ENCODE assay signal across 23 mouse cellular contexts in genomic region chr7:98857094-98857493, GRCm38 (mm10). TPM values are rescaled to one million over a fixed set of nuclear protein-coding genes. Genes with fewer than 3 reads are reported as not detected.
DNase-seq lines count a peak whose midpoint lies in the region; ATAC-seq lines count a peak whose summit lies in the region.
"Had no signal": no experiment of that assay in that cellular context is flagged by ENCODE, and none has a peak within 500 bp of the region (broad histone marks: within the 10 kb centered on the region; RNA-seq: fewer than 3 reads in every experiment).

No protein-coding gene starts in this region.

- H3K36me3 ChIP-seq in heart, embryonic 15.5 days = no peaks in the 10 kb centered on the region
- peaks cover 7% of the 10 kb centered on the region; the same call in 1 of the 2 replicates for H3K36me3 ChIP-seq in kidney, embryonic 15.5 days
- 0 out of 2 replicates have a peak, but pooled peaks cover 3% of the 10 kb centered on the region for H3K36me3 ChIP-seq in kidney, embryonic 14.5 days (ENCODE audit: control insufficient read depth, insufficient read depth, low read length)
- H3K36me3 ChIP-seq in embryonic facial prominence, embryonic 10.5 days (replicated peaks) = no peaks in the 10 kb centered on the region
- H3K36me3 ChIP-seq in limb, embryonic 12.5 days = peaks cover 19% of the 10 kb centered on the region
- H3K36me3 ChIP-seq: hindbrain, embryonic 15.5 days; liver, embryonic 15.5 days; neural tube, embryonic 15.5 days had no signal

- no peak overlapping the region for H3K4me3 ChIP-seq in heart, embryonic 15.5 days
- H3K4me3 ChIP-seq in kidney, embryonic 15.5 days (replicated peaks) = no peak overlapping the region
- no peak overlapping the region for H3K4me3 ChIP-seq in kidney, embryonic 14.5 days (ENCODE audit: low read length)
- H3K4me3 ChIP-seq in embryonic facial prominence, embryonic 10.5 days = no peak overlapping the region
- no peak overlapping the region for H3K4me3 ChIP-seq in limb, embryonic 12.5 days (replicated peaks)
- H3K4me3 ChIP-seq: hindbrain, embryonic 15.5 days; layer of hippocampus, adult 2 months; liver, embryonic 15.5 days; neural tube, embryonic 15.5 days had no signal

- no peak overlapping the region for H3K9ac ChIP-seq in heart, embryonic 15.5 days
- 0 out of 2 replicates have a peak overlapping the region, but pooled peaks have one; percentile 3 for H3K9ac ChIP-seq in kidney, embryonic 15.5 days
- no peak overlapping the region for H3K9ac ChIP-seq in kidney, embryonic 14.5 days (ENCODE audit: low read depth, low read length)
- no peak overlapping the region for H3K9ac ChIP-seq in limb, embryonic 12.5 days (replicated peaks)
- H3K9ac ChIP-seq: hindbrain, embryonic 15.5 days; liver, embryonic 15.5 days; neural tube, embryonic 15.5 days had no signal

- H3K9me3 ChIP-seq in heart, embryonic 15.5 days (replicated peaks) = no peaks in the 10 kb centered on the region
- no peaks in the 10 kb centered on the region for H3K9me3 ChIP-seq in kidney, embryonic 15.5 days (replicated peaks)
- no peaks in the 10 kb centered on the region for H3K9me3 ChIP-seq in kidney, embryonic 14.5 days (ENCODE audit: control insufficient read depth, low read length)
- no peaks in the 10 kb centered on the region for H3K9me3 ChIP-seq in embryonic facial prominence, embryonic 10.5 days
- no peaks in the 10 kb centered on the region for H3K9me3 ChIP-seq in limb, embryonic 12.5 days
- H3K9me3 ChIP-seq: hindbrain, embryonic 15.5 days; liver, embryonic 15.5 days; neural tube, embryonic 15.5 days had no signal

- H3K27ac ChIP-seq in heart, embryonic 15.5 days = peak overlapping the region; percentile 63
- H3K27ac ChIP-seq in kidney, embryonic 15.5 days = no peak overlapping the region
- no peak overlapping the region for H3K27ac ChIP-seq in kidney, embryonic 14.5 days (ENCODE audit: low read depth, low read length)
- 0 out of 2 replicates have a peak overlapping the region, but pooled peaks have one; percentile 14 for H3K27ac ChIP-seq in embryonic facial prominence, embryonic 10.5 days (replicated peaks)
- H3K27ac ChIP-seq in limb, embryonic 12.5 days = peak overlapping the region; percentile 18; the same call in 1 of the 2 replicates
- H3K27ac ChIP-seq: hindbrain, embryonic 15.5 days; layer of hippocampus, adult 2 months; liver, embryonic 15.5 days; neural tube, embryonic 15.5 days had no signal

- DNase-seq in heart, postnatal 4 days = no peak
- DNase-seq in embryonic facial prominence, embryonic 10.5 days (ENCODE audit: low spot score) = no peak
- no peak for DNase-seq in adrenal gland, postnatal 36 days
- DNase-seq: adrenal gland, adult 8-10 months; cerebellum, adult 9-11 months; kidney, adult 18-20 months; kidney, postnatal 14 days; layer of hippocampus, postnatal 36 days; lung, postnatal 10 days; right cerebral cortex, postnatal 14 days; spleen, adult 18-20 months; thymus, postnatal 25 days had no signal

- 26% methylated on average over 3 of the region's 3 CpGs for WGBS in heart, embryonic 15.5 days
- 33% methylated on average over 3 of the region's 3 CpGs for WGBS in kidney, embryonic 15.5 days
- 40% methylated on average over 3 of the region's 3 CpGs for WGBS in kidney, embryonic 14.5 days
- WGBS in embryonic facial prominence, embryonic 10.5 days = 71% methylated on average over 3 of the region's 3 CpGs
- 64% methylated on average over 3 of the region's 3 CpGs for WGBS in limb, embryonic 12.5 days

- peaks cover 51% of the 10 kb centered on the region for H3K4me1 ChIP-seq in heart, embryonic 15.5 days (replicated peaks)
- peaks cover 27% of the 10 kb centered on the region for H3K4me1 ChIP-seq in kidney, embryonic 15.5 days
- peaks cover 17% of the 10 kb centered on the region for H3K4me1 ChIP-seq in kidney, embryonic 14.5 days (ENCODE audit: control insufficient read depth, insufficient read depth, low read length)
- peaks cover 46% of the 10 kb centered on the region for H3K4me1 ChIP-seq in embryonic facial prominence, embryonic 10.5 days
- H3K4me1 ChIP-seq in limb, embryonic 12.5 days (replicated peaks) = peaks cover 48% of the 10 kb centered on the region
- H3K4me1 ChIP-seq: liver, embryonic 15.5 days; neural tube, embryonic 15.5 days had no signal

- H3K4me2 ChIP-seq in heart, embryonic 15.5 days = no peak overlapping the region
- H3K4me2 ChIP-seq in kidney, embryonic 15.5 days = no peak overlapping the region
- no peak overlapping the region for H3K4me2 ChIP-seq in kidney, embryonic 14.5 days (replicated peaks; ENCODE audit: low read depth, low read length)
- no peak overlapping the region for H3K4me2 ChIP-seq in limb, embryonic 12.5 days
- H3K4me2 ChIP-seq: hindbrain, embryonic 15.5 days; liver, embryonic 15.5 days; neural tube, embryonic 15.5 days had no signal

- H3K27me3 ChIP-seq in heart, embryonic 15.5 days = no peaks in the 10 kb centered on the region
- no peaks in the 10 kb centered on the region for H3K27me3 ChIP-seq in kidney, embryonic 15.5 days
- H3K27me3 ChIP-seq in kidney, embryonic 14.5 days (ENCODE audit: control insufficient read depth, insufficient read depth, low read length) = no peaks in the 10 kb centered on the region
- H3K27me3 ChIP-seq in embryonic facial prominence, embryonic 10.5 days (replicated peaks; ENCODE audit: low read depth, poor library complexity, severe bottlenecking) = peaks cover 32% of the 10 kb centered on the region
- peaks cover 21% of the 10 kb centered on the region for H3K27me3 ChIP-seq in limb, embryonic 12.5 days
- H3K27me3 ChIP-seq: hindbrain, embryonic 15.5 days; liver, embryonic 15.5 days; neural tube, embryonic 15.5 days; Patski had no signal

- ATAC-seq in heart, embryonic 15.5 days (replicated peaks; ENCODE audit: insufficient number of reproducible peaks, insufficient read depth, low FRiP score, low read depth) = peak; percentile 43; the same call in 1 of the 2 replicates
- no peak for ATAC-seq in kidney, embryonic 15.5 days (replicated peaks; ENCODE audit: low FRiP score)
- no peak for ATAC-seq in kidney, embryonic 14.5 days (ENCODE audit: low FRiP score, low TSS enrichment)
- ATAC-seq in limb, embryonic 12.5 days (ENCODE audit: insufficient number of reproducible peaks, insufficient read depth, low FRiP score, low TSS enrichment, low read depth) = no peak
- ATAC-seq: forebrain, embryonic 16.5 days; midbrain, embryonic 16.5 days; Patski had no signal

RNA-seq across cellular contexts. Expression of gene Wnt11, which starts 22.2 kb away (rescaled TPM):
- 7.0 and 12.5 TPM in 2 replicates for polyA plus RNA-seq in heart, embryonic 15.5 days (2015; fragmentation: Nextera tagmentation; extraction: Ambion mirVana)
- 1 to 10 TPM; 4.4 to 5.7 TPM for total RNA-seq in heart, postnatal 4 days (2021)
- polyA plus RNA-seq in kidney, embryonic 15.5 days (2015; fragmentation: Nextera tagmentation; extraction: Ambion mirVana) = 35.5 and 36.9 TPM in 2 replicates
- 41.6 and 45.3 TPM in 2 replicates for polyA plus RNA-seq in kidney, embryonic 14.5 days (2014; fragmentation: Nextera tagmentation; extraction: Ambion mirVana)
- polyA plus RNA-seq in embryonic facial prominence, embryonic 10.5 days (2016; fragmentation: Nextera tagmentation; extraction: Ambion mirVana) = 2.0 TPM in 2 replicates
- polyA plus RNA-seq in limb, embryonic 12.5 days (2016; fragmentation: Nextera tagmentation; extraction: Ambion mirVana) = 44.4 and 67.0 TPM in 2 replicates
- 1 to 10 TPM; 2.6 to 3.6 TPM for total RNA-seq in adrenal gland, postnatal 36 days (2021)

Comparison
In these comparisons a context has a peak if more than half of its experiments do, and no peak if none do; other contexts are left out.
1. H3K27ac ChIP-seq: peak in heart, embryonic 15.5 days (single experiment), embryonic facial prominence, embryonic 10.5 days (single experiment) and limb, embryonic 12.5 days (single experiment); none in kidney, embryonic 15.5 days (single experiment) and kidney, embryonic 14.5 days (single experiment).